Mouse (Mus musculus) monocyte, adult 59 days (primary cell): ENCODE data around the gene Obp1a. TPM values are rescaled to one million over a fixed set of nuclear protein-coding genes. Genes with fewer than 3 reads are reported as not detected.

Experiments
- total RNA-seq, 2 experiments: library from RNA; stranded (reverse); gene quantifications; one replicate each; pipeline ENCODE4 v1.2.4; 2023

The Obp1a gene
- total RNA-seq: not detected

DNA sequence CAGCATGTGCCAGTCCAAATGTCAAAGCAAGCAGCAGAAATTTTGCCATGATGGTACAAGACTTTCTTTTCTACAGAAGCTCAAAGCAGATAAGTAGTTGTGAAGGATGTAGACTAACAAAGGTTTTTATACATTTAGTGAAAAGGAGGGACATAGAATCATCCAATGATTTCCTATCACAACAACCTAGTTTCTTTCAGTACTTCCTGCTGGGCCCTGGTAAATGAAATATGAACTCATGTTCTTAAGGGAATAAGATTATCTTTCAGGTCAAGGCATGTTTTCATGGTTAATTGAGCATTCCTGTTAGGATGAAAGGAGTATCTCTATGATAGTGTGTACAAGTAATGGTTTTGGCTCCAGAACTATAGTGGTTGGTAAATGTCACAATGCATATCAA is at the start of gene Obp1a:
Gene Obp1a, minus strand, starts transcription at position 101 of the 400 bp plus-strand sequence.

DNA sequence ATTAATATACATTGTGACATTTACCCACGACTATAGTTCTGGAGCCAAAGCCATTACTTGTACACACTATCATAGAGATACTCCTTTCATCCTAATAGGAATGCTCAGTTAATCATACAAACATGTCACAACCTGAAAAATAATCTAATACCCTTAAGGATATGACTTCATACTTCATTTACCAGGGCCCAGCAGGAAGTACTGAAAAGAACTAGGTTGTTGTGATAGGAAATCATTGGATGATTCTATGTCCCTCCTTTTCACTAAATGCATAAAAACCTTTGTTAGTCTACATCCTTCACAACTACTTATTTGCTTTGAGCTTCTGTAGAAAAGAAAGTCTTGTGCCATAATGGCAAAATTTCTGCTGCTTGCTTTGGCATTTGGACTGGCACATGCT is 34.0 kb upstream of the Obp1a start, which contains the start of gene Gm5938:
Gene Gm5938, plus strand, starts transcription at position 301 of the 400 bp plus-strand sequence.

Other genes with a start within 250 kb of the Obp1a start
- not detected for gene Pbsn, start 237.8 kb downstream of the Obp1a start, total RNA-seq
- not detected for gene Gm14744, start 226.6 kb downstream of the Obp1a start, total RNA-seq
- gene 5430402E10Rik, start 166.3 kb downstream of the Obp1a start, total RNA-seq: not detected
- gene Gm5938, start 34.1 kb upstream of the Obp1a start, total RNA-seq: not detected
- gene Obp1b, start 95.4 kb upstream of the Obp1a start, total RNA-seq: not detected
- not detected for gene Gm14743, start 154.5 kb upstream of the Obp1a start, total RNA-seq